Mouse (Mus musculus): Measurements from ENCODE around the gene Kpna3. TPM values are rescaled to one million over a fixed set of nuclear protein-coding genes. Genes with fewer than 3 reads are reported as not detected.
A peak's percentile ranks its signal among the peaks of the same experiment; 100 is the strongest.

Gene Kpna3
- polyA plus RNA-seq (2015; fragmentation: Nextera tagmentation; extraction: Ambion mirVana): 76.7 and 79.1 TPM in 2 replicates

DNA sequence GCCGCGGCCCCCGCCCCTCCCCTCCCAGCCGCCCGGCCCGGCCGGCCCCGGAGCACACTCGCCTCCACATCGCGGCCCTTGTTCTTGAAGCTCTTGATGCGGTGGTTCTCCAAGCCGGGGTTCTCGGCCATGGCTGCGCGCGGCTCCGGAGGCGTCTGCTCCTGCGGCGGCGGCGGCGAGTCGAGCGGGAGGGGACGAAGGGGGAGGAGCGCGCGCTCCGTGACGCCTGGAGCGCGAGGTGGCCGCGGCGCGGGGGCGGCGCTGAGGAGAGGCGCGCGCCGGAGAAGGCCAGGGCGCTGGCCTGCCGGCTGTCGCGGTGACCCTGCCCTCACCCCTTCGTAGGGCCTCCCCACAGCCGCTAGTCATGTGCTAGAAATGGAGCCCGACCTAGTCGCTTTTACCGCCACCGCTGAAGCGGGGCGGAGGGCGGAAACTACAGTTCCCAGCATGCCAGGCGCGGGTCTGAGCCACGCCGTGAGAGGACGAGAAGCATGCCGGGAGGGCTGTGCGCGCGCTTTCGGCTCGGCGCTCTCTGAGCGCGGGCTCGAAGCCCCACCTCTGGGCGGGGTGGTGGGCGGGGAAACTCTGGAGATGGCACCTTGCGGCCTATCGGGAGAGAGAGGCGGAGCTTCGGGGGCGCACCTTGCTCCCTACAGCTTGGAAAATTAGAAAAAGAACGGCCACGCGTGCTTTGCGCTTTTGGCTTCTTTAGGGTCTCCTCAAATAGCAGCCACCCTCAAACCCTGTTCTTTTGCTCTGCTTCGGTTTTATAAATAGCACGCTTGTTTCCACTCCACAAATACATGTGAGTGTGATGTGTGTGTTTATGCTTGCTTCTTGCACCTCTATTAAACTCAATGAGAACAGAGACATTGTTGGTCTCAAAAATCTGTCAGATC, at the start of gene Kpna3:
Gene Kpna3, minus strand, starts transcription at position 214 of the 899 bp plus-strand sequence.
- Histone ChIP-seq H3K27ac (peak within 1 kb of the TSS; percentile 99), H3K4me1 (replicated peaks) (peaks cover 24% of the 10 kb centered on the region), H3K4me3 (replicated peaks) (peak within 1 kb of the TSS; percentile 88), H3K4me2 (replicated peaks) (peak within 1 kb of the TSS; percentile 71), H3K36me3 (no peaks in the 10 kb centered on the region), H3K27me3 (0 out of 2 replicates have a peak, but pooled peaks cover 3% of the 10 kb centered on the region), H3K9ac (replicated peaks) (peak within 1 kb of the TSS; percentile 94), H3K9me3 (no peaks in the 10 kb centered on the region)
- WGBS: under 1% methylated on average over 63 of the region's 85 CpGs
- peak; percentile 98 for ATAC-seq

- ATAC-seq: no peak
- Histone ChIP-seq H3K9me3 (no peaks in the 10 kb centered on the region), H3K27me3 (no peaks in the 10 kb centered on the region), H3K27ac (no peak overlapping the region), H3K4me3 (replicated peaks) (no peak overlapping the region), H3K9ac (replicated peaks) (no peak overlapping the region), H3K4me2 (replicated peaks) (no peak overlapping the region), H3K36me3 (no peaks in the 10 kb centered on the region), H3K4me1 (replicated peaks) (no peaks in the 10 kb centered on the region)
- WGBS: 79% methylated on average over 2 of the region's 2 CpGs
Measured at GRCm38 (mm10) chr14:61460365-61460764, 20.7 kb upstream of the Kpna3 start.

DNA sequence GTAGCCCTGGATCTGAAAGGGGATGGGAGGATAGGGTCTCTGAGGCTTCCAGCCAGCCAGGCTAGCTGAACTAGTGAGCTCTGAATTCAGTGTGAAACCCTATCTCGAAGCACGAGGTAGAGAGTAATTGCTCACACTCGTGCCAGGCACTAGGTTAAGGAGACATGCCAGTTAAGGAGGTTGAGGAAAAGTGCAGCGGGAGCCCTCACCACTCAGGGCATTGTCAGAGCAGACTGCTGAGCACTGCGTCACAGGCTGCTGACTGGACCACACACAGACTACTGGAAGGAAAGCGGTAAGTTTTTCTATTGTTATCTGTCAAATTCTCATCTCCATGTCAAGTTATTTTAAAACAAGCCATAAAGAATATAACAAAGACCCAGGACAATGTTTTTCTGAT, 17.8 kb upstream of the Kpna3 start:
- Histone ChIP-seq H3K4me1 (replicated peaks) (no peaks in the 10 kb centered on the region), H3K9ac (replicated peaks) (no peak overlapping the region), H3K36me3 (no peaks in the 10 kb centered on the region), H3K4me3 (replicated peaks) (no peak overlapping the region), H3K27me3 (no peaks in the 10 kb centered on the region), H3K27ac (no peak overlapping the region), H3K9me3 (no peaks in the 10 kb centered on the region), H3K4me2 (replicated peaks) (no peak overlapping the region)
- WGBS: 64% methylated on average over 6 of the region's 6 CpGs
- ATAC-seq: no peak

DNA sequence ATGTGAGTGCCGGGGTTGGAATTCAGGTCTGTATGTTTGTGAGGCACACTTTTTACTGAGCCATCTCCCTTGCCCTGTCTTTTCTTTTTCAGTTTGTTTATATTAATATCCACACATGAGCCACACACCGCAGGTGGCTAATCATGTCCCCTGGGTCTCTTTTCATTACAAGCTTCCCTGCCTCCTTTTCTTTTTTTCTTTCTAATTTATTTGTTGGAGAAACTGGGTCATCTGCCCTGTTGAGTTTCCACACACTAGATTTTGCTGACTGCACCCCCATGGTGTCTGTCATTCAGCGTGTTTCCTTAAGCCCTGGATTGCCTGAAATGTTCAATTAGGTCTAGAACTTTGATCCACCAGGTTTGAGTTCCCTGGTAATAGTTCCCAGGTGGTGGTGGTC, 15.9 kb upstream of the Kpna3 start:
- Histone ChIP-seq H3K4me1 (replicated peaks) (no peaks in the 10 kb centered on the region), H3K27ac (no peak overlapping the region), H3K9me3 (no peaks in the 10 kb centered on the region), H3K36me3 (no peaks in the 10 kb centered on the region), H3K4me2 (replicated peaks) (no peak overlapping the region), H3K27me3 (no peaks in the 10 kb centered on the region), H3K4me3 (replicated peaks) (no peak overlapping the region), H3K9ac (replicated peaks) (no peak overlapping the region)
- 71% methylated on average over 3 of the region's 3 CpGs for WGBS
- ATAC-seq: no peak

DNA sequence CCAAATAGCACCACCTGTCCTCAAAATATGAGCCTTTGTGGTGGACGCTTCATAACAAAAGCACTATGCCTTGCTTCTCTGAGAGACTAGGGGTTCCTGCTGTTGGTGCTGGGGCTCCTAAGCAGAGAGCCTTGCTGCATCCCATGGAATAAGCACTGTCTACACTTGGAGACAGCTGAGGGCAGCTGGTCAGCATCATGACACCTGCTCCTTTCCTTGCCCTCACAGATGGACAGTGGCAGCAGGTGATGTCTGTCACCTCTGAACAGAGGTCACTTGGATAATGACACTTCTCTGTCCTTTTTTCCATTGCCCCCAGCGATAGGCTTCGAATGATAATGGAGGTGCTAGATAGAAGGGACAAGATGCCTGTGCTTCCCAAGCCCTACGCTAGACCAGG, 13.4 kb upstream of the Kpna3 start:
- 88% methylated on average over 4 of the region's 4 CpGs for WGBS
- no peaks in the 10 kb centered on the region for H3K27me3 ChIP-seq
- no peaks in the 10 kb centered on the region for H3K9me3 ChIP-seq
- H3K9ac ChIP-seq (replicated peaks): no peak overlapping the region
- no peak overlapping the region for H3K27ac ChIP-seq
- ATAC-seq: no peak
- H3K4me3 ChIP-seq (replicated peaks): no peak overlapping the region
- H3K36me3 ChIP-seq: no peaks in the 10 kb centered on the region
- H3K4me1 ChIP-seq (replicated peaks): no peaks in the 10 kb centered on the region
- H3K4me2 ChIP-seq (replicated peaks): no peak overlapping the region

DNA sequence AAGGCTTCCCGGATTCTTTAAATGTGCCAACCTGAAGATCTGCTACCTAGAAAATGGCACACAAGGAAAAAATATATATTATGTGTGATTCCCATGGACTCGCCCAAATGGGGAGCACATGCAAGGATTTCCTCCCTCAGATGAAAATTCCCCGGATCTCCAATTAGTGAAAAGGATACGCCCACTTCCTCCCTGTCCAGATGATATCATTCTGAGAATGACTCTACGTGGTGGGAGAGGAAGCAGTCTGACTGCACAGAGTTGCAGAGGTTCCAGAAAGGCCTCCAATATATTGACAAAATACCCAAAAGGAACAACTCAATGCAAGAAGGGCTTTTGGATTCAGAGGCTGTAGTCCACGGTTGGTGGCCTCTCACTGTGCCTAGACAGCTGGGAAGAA, 12.8 kb upstream of the Kpna3 start:
- no peak for ATAC-seq
- Histone ChIP-seq H3K27ac (no peak overlapping the region), H3K4me1 (replicated peaks) (no peaks in the 10 kb centered on the region), H3K36me3 (no peaks in the 10 kb centered on the region), H3K9me3 (no peaks in the 10 kb centered on the region), H3K4me2 (replicated peaks) (no peak overlapping the region), H3K27me3 (no peaks in the 10 kb centered on the region), H3K9ac (replicated peaks) (no peak overlapping the region), H3K4me3 (replicated peaks) (no peak overlapping the region)
- 80% methylated on average over 6 of the region's 6 CpGs for WGBS

GRCm38 (mm10) chr14:61447775-61448174, 8.1 kb upstream of the Kpna3 start:
- 92% methylated on average over 6 of the region's 6 CpGs for WGBS
- H3K9ac ChIP-seq (replicated peaks): no peak overlapping the region
- H3K27ac ChIP-seq: no peak overlapping the region
- no peaks in the 10 kb centered on the region for H3K36me3 ChIP-seq
- no peak for ATAC-seq
- no peaks in the 10 kb centered on the region for H3K9me3 ChIP-seq
- H3K27me3 ChIP-seq: no peaks in the 10 kb centered on the region
- no peaks in the 10 kb centered on the region for H3K4me1 ChIP-seq (replicated peaks)
- H3K4me2 ChIP-seq (replicated peaks): no peak overlapping the region
- no peak overlapping the region for H3K4me3 ChIP-seq (replicated peaks)

- Histone ChIP-seq H3K27me3 (0 out of 2 replicates have a peak, but pooled peaks cover 3% of the 10 kb centered on the region), H3K4me1 (replicated peaks) (peaks cover 24% of the 10 kb centered on the region), H3K27ac (peak overlapping the region; percentile 99), H3K9ac (replicated peaks) (peak overlapping the region; percentile 94), H3K4me3 (replicated peaks) (peak overlapping the region; percentile 88), H3K36me3 (no peaks in the 10 kb centered on the region), H3K4me2 (replicated peaks) (peak overlapping the region; percentile 71), H3K9me3 (no peaks in the 10 kb centered on the region)
- 0% methylated on average over 34 of the region's 62 CpGs for WGBS
- ATAC-seq: peak; percentile 86
Measured at GRCm38 (mm10) chr14:61439141-61439660, 473 bp downstream of the Kpna3 start.

DNA sequence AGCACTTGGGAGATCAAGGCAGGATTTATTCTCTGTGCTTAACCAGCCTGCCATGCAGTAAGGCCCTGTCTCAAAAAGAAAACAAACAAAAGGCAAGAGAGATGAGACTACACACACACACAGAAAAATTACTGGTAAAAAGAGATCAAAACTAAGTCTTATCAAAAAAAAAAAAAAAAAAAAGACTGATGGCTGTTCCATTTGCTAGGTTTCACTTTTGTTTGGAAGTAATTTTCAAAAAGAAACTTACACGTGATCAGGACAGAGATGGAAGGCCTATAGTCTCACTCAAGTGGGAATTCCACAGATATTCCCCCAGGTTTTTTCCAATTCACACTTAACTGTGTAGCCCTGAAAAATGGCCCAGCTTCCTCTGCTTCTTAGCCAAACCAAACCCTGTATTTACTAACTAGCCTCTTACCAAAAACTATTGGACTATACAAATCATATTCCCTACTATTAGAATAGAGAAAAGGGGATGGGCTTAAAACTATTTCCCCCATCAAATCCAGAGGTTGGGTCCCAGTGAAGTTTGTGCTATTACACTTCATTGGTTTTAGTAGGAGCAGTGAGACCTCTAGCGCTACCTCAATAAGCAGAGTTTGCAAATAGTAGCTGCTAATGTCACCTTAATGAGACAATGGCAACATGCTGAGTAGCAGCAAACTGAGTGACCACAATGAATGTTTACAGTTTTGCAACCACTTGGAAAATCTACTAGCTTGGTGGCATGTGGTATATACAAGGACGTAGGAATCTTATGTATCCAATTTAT, 1.3 kb downstream of the Kpna3 start:
- WGBS: 12% methylated on average over 3 of the region's 3 CpGs
- no peak for ATAC-seq
- Histone ChIP-seq H3K4me1 (replicated peaks) (peaks cover 29% of the 10 kb centered on the region), H3K27ac (peak overlapping the region; percentile 99; the same call in 1 of the 2 replicates), H3K36me3 (no peaks in the 10 kb centered on the region), H3K9me3 (no peaks in the 10 kb centered on the region), H3K4me2 (replicated peaks) (peak overlapping the region; percentile 71), H3K9ac (replicated peaks) (peak overlapping the region; percentile 94), H3K27me3 (0 out of 2 replicates have a peak, but pooled peaks cover 3% of the 10 kb centered on the region), H3K4me3 (replicated peaks) (peak overlapping the region; percentile 88)

GRCm38 (mm10) chr14:61436866-61437265, 2.8 kb downstream of the Kpna3 start:
- H3K9me3 ChIP-seq: no peaks in the 10 kb centered on the region
- H3K36me3 ChIP-seq: no peaks in the 10 kb centered on the region
- H3K4me2 ChIP-seq (replicated peaks): 0 out of 2 replicates have a peak overlapping the region, but pooled peaks have one; percentile 35
- no peak overlapping the region for H3K4me3 ChIP-seq (replicated peaks)
- H3K4me1 ChIP-seq (replicated peaks): peaks cover 40% of the 10 kb centered on the region
- H3K27ac ChIP-seq: no peak overlapping the region
- 88% methylated on average over 2 of the region's 2 CpGs for WGBS
- H3K27me3 ChIP-seq: no peaks in the 10 kb centered on the region
- no peak for ATAC-seq
- no peak overlapping the region for H3K9ac ChIP-seq (replicated peaks)

DNA sequence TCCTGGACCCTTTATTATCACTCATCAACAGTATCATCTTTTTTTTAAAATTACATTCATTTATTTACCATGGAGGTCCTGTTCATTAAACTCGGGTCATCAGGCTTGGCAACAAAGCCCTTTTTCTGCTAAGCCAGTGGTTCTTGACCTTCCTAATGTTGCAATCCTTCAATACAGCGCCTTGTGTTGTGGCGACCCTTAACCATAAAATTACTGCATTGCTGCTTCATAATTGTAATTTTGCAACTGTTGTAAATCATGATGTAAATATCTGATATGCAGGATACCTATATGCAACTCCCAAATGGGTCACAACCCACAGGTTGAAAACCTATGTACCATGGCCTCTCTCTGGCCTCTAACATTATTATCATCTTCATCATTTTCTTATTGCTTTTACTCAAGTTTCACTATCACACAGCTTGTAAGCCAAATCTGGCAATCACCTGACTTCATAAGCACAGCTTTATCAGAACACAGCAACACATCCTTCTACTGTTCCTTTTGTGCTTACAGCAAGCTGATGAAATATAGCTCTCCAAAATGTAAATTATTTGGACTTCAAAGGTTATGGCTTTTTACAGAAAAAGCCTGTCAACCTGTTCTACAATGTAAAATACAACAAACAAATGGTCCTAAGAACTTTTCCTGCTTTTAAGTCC, 11.4 kb downstream of the Kpna3 start:
- no peak for ATAC-seq
- Histone ChIP-seq H3K4me3 (replicated peaks) (no peak overlapping the region), H3K4me1 (replicated peaks) (peaks cover 16% of the 10 kb centered on the region), H3K4me2 (replicated peaks) (no peak overlapping the region), H3K36me3 (no peaks in the 10 kb centered on the region), H3K27ac (no peak overlapping the region), H3K27me3 (no peaks in the 10 kb centered on the region), H3K9me3 (no peaks in the 10 kb centered on the region), H3K9ac (replicated peaks) (no peak overlapping the region)
- WGBS: 75% methylated on average over 3 of the region's 3 CpGs

Data from midbrain, embryonic 13.5 days (tissue).